Mouse (Mus musculus) hindbrain, postnatal 0 days (tissue): ENCODE results near the gene Zc3h15. TPM values are rescaled to one million over a fixed set of nuclear protein-coding genes. Genes with fewer than 3 reads are reported as not detected.

ENCODE experiments used
- ATAC-seq: fragments of 200-750 bp; cut with Nextera tagmentation; 2 replicates; pipeline ENCODE4 v1.8.0; 2017; ENCODE audit warnings: mild to moderate bottlenecking, moderate TSS enrichment, moderate library complexity
- DNase-seq: peaks from one replicate; pipeline ENCODE4 v3.0.0-alpha.2; 2015; ENCODE audit warnings: low spot score
- H3K27ac ChIP-seq: fragments of 300-500 bp; sonication (generic); 2 replicates; pipeline ENCODE4 v1.5.1; 2014; ENCODE audit warnings: mild to moderate bottlenecking
- H3K27me3 ChIP-seq: fragments of 300-500 bp; sonication (generic); 2 replicates; pipeline ENCODE4 v1.6.1; 2014; ENCODE audit warnings: low read length, mixed read lengths; ENCODE audit not compliant: insufficient read depth
- H3K36me3 ChIP-seq: fragments of 300-500 bp; sonication (generic); 2 replicates; pipeline ENCODE4 v1.6.1; 2014; ENCODE audit warnings: low read length, mixed read lengths; ENCODE audit not compliant: insufficient read depth
- H3K4me1 ChIP-seq: fragments of 300-500 bp; sonication (generic); 2 replicates; pipeline ENCODE4 v1.6.1; 2014; ENCODE audit warnings: antibody characterized with exemption, low read length, mixed read lengths; ENCODE audit not compliant: insufficient read depth
- H3K4me2 ChIP-seq: fragments of 300-500 bp; sonication (generic); 2 replicates; pipeline ENCODE4 v1.6.1; 2014; ENCODE audit warnings: low read depth, mild to moderate bottlenecking, low read length, moderate library complexity, mixed read lengths
- H3K4me3 ChIP-seq: fragments of 300-500 bp; sonication (generic); 2 replicates; pipeline ENCODE4 v1.5.1; 2014; ENCODE audit warnings: low read length
- H3K9ac ChIP-seq: fragments of 300-500 bp; sonication (generic); replicated peaks from 2 replicates; pipeline ENCODE4 v1.6.1; 2014; ENCODE audit warnings: mild to moderate bottlenecking, low read length, moderate library complexity, mixed read lengths
- H3K9me3 ChIP-seq: fragments of 300-500 bp; sonication (generic); 2 replicates; pipeline ENCODE4 v1.6.1; 2016; ENCODE audit warnings: low read length, mixed read lengths
- CTCF ChIP-seq: IDR thresholded peaks from 2 replicates; pipeline ENCODE4 v1.5.1; 2016; ENCODE audit warnings: antibody characterized with exemption, control low read depth, low read depth
- WGBS: fragments of 180-500 bp; shearing (Covaris S2); extraction: QIAGEN DNeasy Blood & Tissue Kit; methylation state at CpG from one replicate; pipeline ENCODE4 v1.1.7; 2014; 5-methylcytosine and 5-hydroxymethylcytosine counted together
- polyA plus RNA-seq: library from polyadenylated mRNA; unstranded; fragments of >200 nt; fragmentation: Nextera tagmentation; extraction: Ambion mirVana; gene quantifications from 2 replicates; pipeline ENCODE4 v1.2.1, GENCODE M21; 2015
- total RNA-seq: library from RNA; depleted of rRNA; stranded (reverse); fragments of >200 nt; gene quantifications from 2 replicates; pipeline ENCODE4 v1.2.3, GENCODE M21; 2014

Gene Zc3h15
- total and polyA plus RNA-seq, 2 experiments from 2014 or later: 64.8 to 177 TPM

- no peak for TF ChIP-seq CTCF
- WGBS: 82% methylated on average over 7 of the region's 7 CpGs
- Histone ChIP-seq H3K4me1 (no peaks in the 10 kb centered on the region), H3K27me3 (no peaks in the 10 kb centered on the region), H3K9ac (no peak overlapping the region), H3K4me2 (no peak overlapping the region), H3K27ac (no peak overlapping the region), H3K36me3 (no peaks in the 10 kb centered on the region), H3K9me3 (no peaks in the 10 kb centered on the region), H3K4me3 (no peak overlapping the region)
- ATAC-seq: no peak
- no peak for DNase-seq
These were observed 49.8 kb downstream of the Zc3h15 start for GRCm38 (mm10) chr2:83694061-83694460.

- Histone ChIP-seq H3K4me2 (no peak overlapping the region), H3K4me1 (no peaks in the 10 kb centered on the region), H3K4me3 (no peak overlapping the region), H3K27ac (no peak overlapping the region), H3K9ac (no peak overlapping the region), H3K9me3 (no peaks in the 10 kb centered on the region), H3K27me3 (no peaks in the 10 kb centered on the region), H3K36me3 (no peaks in the 10 kb centered on the region)
- TF ChIP-seq CTCF: no peak
- DNase-seq (no peak), ATAC-seq (no peak)
- WGBS: 81% methylated on average over 11 of the region's 11 CpGs
These were observed 51.4 kb downstream of the Zc3h15 start for GRCm38 (mm10) chr2:83695345-83696247.

GRCm38 (mm10) chr2:83698484-83698883, 54.2 kb downstream of the Zc3h15 start:
- ATAC-seq (no peak), DNase-seq (no peak)
- H3K9me3 ChIP-seq: no peaks in the 10 kb centered on the region
- H3K4me2 ChIP-seq: no peak overlapping the region
- no peaks in the 10 kb centered on the region for H3K36me3 ChIP-seq
- no peaks in the 10 kb centered on the region for H3K4me1 ChIP-seq
- no peak overlapping the region for H3K27ac ChIP-seq
- H3K9ac ChIP-seq: no peak overlapping the region
- 77% methylated on average over 1 of the region's 1 CpGs for WGBS
- peak; percentile 33 for TF ChIP-seq CTCF
- H3K27me3 ChIP-seq: no peaks in the 10 kb centered on the region
- H3K4me3 ChIP-seq: no peak overlapping the region

GRCm38 (mm10) chr2:83699324-83699723, 55.1 kb downstream of the Zc3h15 start:
- 65% methylated on average over 1 of the region's 1 CpGs for WGBS

GRCm38 (mm10) chr2:83700667-83701066, 56.4 kb downstream of the Zc3h15 start:
- WGBS: 77% methylated on average over 4 of the region's 4 CpGs
- Histone ChIP-seq H3K4me2 (no peak overlapping the region), H3K4me1 (no peaks in the 10 kb centered on the region), H3K9me3 (no peaks in the 10 kb centered on the region), H3K36me3 (no peaks in the 10 kb centered on the region), H3K9ac (no peak overlapping the region), H3K27me3 (no peaks in the 10 kb centered on the region), H3K27ac (no peak overlapping the region), H3K4me3 (no peak overlapping the region)
- DNase-seq: no peak
- no peak for TF ChIP-seq CTCF
- ATAC-seq: no peak

More at GRCm38 (mm10) chr2:83699324-83699723, 55.1 kb downstream of the Zc3h15 start:
- DNase-seq (no peak), ATAC-seq (no peak)
- no peaks in the 10 kb centered on the region for H3K27me3 ChIP-seq
- no peak for TF ChIP-seq CTCF
- no peaks in the 10 kb centered on the region for H3K9me3 ChIP-seq
- no peak overlapping the region for H3K9ac ChIP-seq
- H3K36me3 ChIP-seq: no peaks in the 10 kb centered on the region
- H3K4me3 ChIP-seq: no peak overlapping the region
- H3K4me2 ChIP-seq: no peak overlapping the region
- no peak overlapping the region for H3K27ac ChIP-seq
- no peaks in the 10 kb centered on the region for H3K4me1 ChIP-seq

GRCm38 (mm10) chr2:83702411-83702810, 58.2 kb downstream of the Zc3h15 start:
- Histone ChIP-seq H3K9ac (no peak overlapping the region), H3K4me2 (no peak overlapping the region), H3K4me3 (no peak overlapping the region), H3K36me3 (no peaks in the 10 kb centered on the region), H3K27ac (no peak overlapping the region), H3K9me3 (no peaks in the 10 kb centered on the region), H3K4me1 (no peaks in the 10 kb centered on the region), H3K27me3 (no peaks in the 10 kb centered on the region)
- ATAC-seq (no peak), DNase-seq (no peak)
- no peak for TF ChIP-seq CTCF
- WGBS: 89% methylated on average over 7 of the region's 7 CpGs

- no peaks in the 10 kb centered on the region for H3K36me3 ChIP-seq
- no peaks in the 10 kb centered on the region for H3K27me3 ChIP-seq
- WGBS: 88% methylated on average over 9 of the region's 9 CpGs
- no peak overlapping the region for H3K9ac ChIP-seq
- no peaks in the 10 kb centered on the region for H3K4me1 ChIP-seq
- no peak overlapping the region for H3K4me3 ChIP-seq
- no peaks in the 10 kb centered on the region for H3K9me3 ChIP-seq
- DNase-seq (no peak), ATAC-seq (no peak)
- no peak overlapping the region for H3K27ac ChIP-seq
- H3K4me2 ChIP-seq: no peak overlapping the region
- TF ChIP-seq CTCF: no peak
These were observed 61.4 kb downstream of the Zc3h15 start for GRCm38 (mm10) chr2:83705580-83706158.
